Mouse (Mus musculus): ENCODE measurements around the gene Gm11992. TPM values are rescaled to one million over a fixed set of nuclear protein-coding genes. Genes with fewer than 3 reads are reported as not detected.

The Gm11992 gene
- total and polyA plus RNA-seq, 3 experiments = not detected

DNA sequence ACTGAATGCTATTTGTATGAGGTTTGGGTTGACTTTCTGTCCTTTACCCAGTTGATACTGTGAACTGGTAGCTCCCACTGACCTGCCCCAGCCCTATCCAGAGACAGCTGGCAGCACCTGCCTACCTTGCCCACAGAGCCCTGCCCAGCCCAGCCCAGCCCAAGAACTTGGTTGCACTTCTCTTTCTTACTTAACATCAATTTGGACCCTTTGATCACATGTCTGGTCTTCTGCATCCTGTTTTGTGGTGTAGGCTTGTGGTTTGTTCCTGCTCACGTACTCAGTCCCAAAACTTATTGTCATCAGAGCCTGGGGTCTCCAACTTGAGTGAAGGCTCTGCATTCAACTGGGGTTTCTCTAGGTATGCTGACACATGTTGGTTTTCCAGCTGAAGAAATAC is 11.6 kb downstream of the Gm11992 start:
- H3K4me2 ChIP-seq (ENCODE audit: insufficient read depth, low read depth, poor library complexity, severe bottlenecking) = no peak overlapping the region
- no peak for DNase-seq (ENCODE audit: extremely low read depth)
- peaks cover 74% of the 10 kb centered on the region for H3K27me3 ChIP-seq (replicated peaks)
- H3K79me2 ChIP-seq (replicated peaks; ENCODE audit: control insufficient read depth, extremely low read depth, insufficient read depth, poor library complexity, severe bottlenecking) = no peaks in the 10 kb centered on the region
- dilution Hi-C loops (cut with MboI; ENCODE audit: extremely low pct_ligation_motif_present, extremely low pct_unique_long_range_greater_than_20kb, low sequenced_read_pairs) = no loop called here
- no peak overlapping the region for H3K27ac ChIP-seq (ENCODE audit: insufficient read depth, low read depth)
- no peaks in the 10 kb centered on the region for H3K9me3 ChIP-seq (replicated peaks; ENCODE audit: low read length)
- no peak overlapping the region for H3K9ac ChIP-seq (ENCODE audit: insufficient read depth, low read depth)
- H3K36me3 ChIP-seq (replicated peaks in 1 of 2; ENCODE audit: control insufficient read depth in 1 of 2, insufficient read depth in 1 of 2, low read length in 1 of 2) = no peaks in the 10 kb centered on the region
- in situ Hi-C loops (cut with MboI; ENCODE audit: low pct_ligation_motif_present, low pct_unique_long_range_greater_than_20kb, low sequenced_read_pairs) = no loop called here
- no peak overlapping the region for H3K4me3 ChIP-seq (replicated peaks in 1 of 3; ENCODE audit: low read depth in 2 of 3, low read length in 2 of 3, poor library complexity in 1 of 3)
- TF ChIP-seq USF2 (conservative IDR thresholded peaks at IDR 0.05; ENCODE audit: low read depth, low read length) (no peak), TCF12 (IDR thresholded peaks at IDR 0.05; ENCODE audit: low read depth, low read length) (0 out of 2 replicates have a peak, but pooled peaks have one; percentile 16), EP300 (IDR thresholded peaks at IDR 0.05; ENCODE audit: low read length) (no peak), RAD21 (IDR thresholded peaks at IDR 0.05; ENCODE audit: low read depth, low read length) (no peak), ZNF384 (IDR thresholded peaks at IDR 0.05; ENCODE audit: low read depth, low read length) (no peak), RCOR1 (conservative IDR thresholded peaks at IDR 0.05; ENCODE audit: low read depth, low read length) (no peak)
- peaks cover 3 to 16% of the 10 kb centered on the region in 2 experiments; a peak in 3 of 4 replicates for H3K4me1 ChIP-seq (ENCODE audit: control insufficient read depth in 1 of 2, insufficient read depth in 2 of 2)

DNA sequence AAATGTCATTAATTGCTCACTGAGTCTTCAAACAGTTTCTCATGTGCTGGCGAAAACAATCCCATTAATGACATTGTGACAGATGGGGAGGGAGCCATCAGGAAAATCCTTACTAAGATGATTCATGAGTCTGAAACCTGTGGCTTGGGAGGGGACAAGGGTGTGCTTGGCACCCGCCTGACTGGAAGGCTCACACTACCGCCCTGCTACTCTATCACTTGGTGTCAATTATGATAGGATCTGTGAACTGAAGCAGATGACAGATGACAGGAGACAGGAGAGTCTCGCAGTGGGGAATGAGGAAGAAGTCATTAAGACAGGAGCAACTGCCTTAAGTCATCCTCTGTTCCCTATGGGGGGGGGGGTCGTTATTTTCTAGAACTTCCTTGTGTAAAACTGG is 12.1 kb downstream of the Gm11992 start:
- H3K79me2 ChIP-seq (replicated peaks; ENCODE audit: control insufficient read depth, extremely low read depth, insufficient read depth, poor library complexity, severe bottlenecking) = no peaks in the 10 kb centered on the region
- dilution Hi-C loops (cut with MboI; ENCODE audit: extremely low pct_ligation_motif_present, extremely low pct_unique_long_range_greater_than_20kb, low sequenced_read_pairs) (no loop called here), in situ Hi-C loops (cut with MboI; ENCODE audit: low pct_ligation_motif_present, low pct_unique_long_range_greater_than_20kb, low sequenced_read_pairs) (no loop called here)
- H3K4me3 ChIP-seq (replicated peaks in 1 of 3; ENCODE audit: low read depth in 2 of 3, low read length in 2 of 3, poor library complexity in 1 of 3) = no peak overlapping the region
- H3K4me1 ChIP-seq (ENCODE audit: control insufficient read depth in 1 of 2, insufficient read depth in 2 of 2) = peaks cover 3 to 16% of the 10 kb centered on the region in 2 experiments; a peak in 3 of 4 replicates
- no peak overlapping the region for H3K27ac ChIP-seq (ENCODE audit: insufficient read depth, low read depth)
- no peaks in the 10 kb centered on the region for H3K36me3 ChIP-seq (replicated peaks in 1 of 2; ENCODE audit: control insufficient read depth in 1 of 2, insufficient read depth in 1 of 2, low read length in 1 of 2)
- DNase-seq (ENCODE audit: extremely low read depth) = no peak
- H3K27me3 ChIP-seq (replicated peaks) = peaks cover 77% of the 10 kb centered on the region
- no peak overlapping the region for H3K9ac ChIP-seq (ENCODE audit: insufficient read depth, low read depth)
- H3K9me3 ChIP-seq (replicated peaks; ENCODE audit: low read length) = no peaks in the 10 kb centered on the region
- no peak overlapping the region for H3K4me2 ChIP-seq (ENCODE audit: insufficient read depth, low read depth, poor library complexity, severe bottlenecking)
- TF ChIP-seq ZKSCAN1 (IDR thresholded peaks at IDR 0.05; ENCODE audit: borderline replicate concordance, low read depth, low read length) = no peak
- TF ChIP-seq ZC3H11A (IDR thresholded peaks at IDR 0.05; ENCODE audit: low read depth, low read length) = no peak
- no peak for TF ChIP-seq ELF1 (IDR thresholded peaks at IDR 0.05; ENCODE audit: low read depth, low read length)
- TF ChIP-seq MEF2A (IDR thresholded peaks at IDR 0.05; ENCODE audit: borderline replicate concordance, low read depth, low read length) = no peak
- no peak for TF ChIP-seq RAD21 (IDR thresholded peaks at IDR 0.05; ENCODE audit: low read depth, low read length)
- no peak for TF ChIP-seq PAX5 (IDR thresholded peaks at IDR 0.05; ENCODE audit: low read length)
- no peak for TF ChIP-seq UBTF (IDR thresholded peaks at IDR 0.05; ENCODE audit: low read depth, low read length)
- TF ChIP-seq MXI1 (IDR thresholded peaks at IDR 0.05; ENCODE audit: low read depth, low read length) = no peak
- TF ChIP-seq TBP (conservative IDR thresholded peaks at IDR 0.05; ENCODE audit: low read depth, low read length) = no peak
- TF ChIP-seq CHD2 (IDR thresholded peaks at IDR 0.05; ENCODE audit: low read length) = no peak
